Mouse (Mus musculus) splenic B cell, adult 2 months (primary cell): ENCODE data around the gene Col16a1.

ENCODE experiments used
- DNase-seq: peaks from one replicate; pipeline ENCODE4 v3.0.0-alpha.2; 2011; ENCODE audit warnings: low read depth, low spot score
- H3K27me3 ChIP-seq: 2 replicates; pipeline ENCODE4 v1.6.1; 2012; ENCODE audit warnings: mild to moderate bottlenecking, low read length, moderate library complexity, mixed read lengths; ENCODE audit not compliant: control insufficient read depth, poor library complexity, insufficient read depth, severe bottlenecking
- H3K36me3 ChIP-seq: 2 replicates; pipeline ENCODE4 v1.6.1; 2012; ENCODE audit warnings: mild to moderate bottlenecking, low read length, moderate library complexity, mixed read lengths; ENCODE audit not compliant: control insufficient read depth, poor library complexity, insufficient read depth, severe bottlenecking

Gene Col16a1

DNA sequence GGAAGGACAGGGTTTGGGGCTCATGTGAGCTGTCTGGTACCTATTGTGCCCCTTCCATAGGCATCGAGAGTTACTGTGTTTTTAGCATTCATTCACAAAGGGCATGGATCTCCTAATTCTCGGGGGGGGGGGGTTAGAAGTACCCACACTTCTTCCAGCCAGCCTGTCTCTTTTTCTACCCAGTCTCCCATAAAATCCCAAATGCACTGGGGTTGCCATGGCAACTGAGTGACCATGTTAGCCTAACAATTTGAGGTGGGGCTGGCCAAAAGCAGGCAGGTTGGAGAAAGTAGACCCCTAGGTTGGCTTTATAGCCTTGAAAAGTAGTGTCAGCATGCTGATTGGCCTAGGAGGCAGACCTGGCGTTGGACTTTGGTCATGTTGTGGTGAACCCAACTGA is 8.8 kb downstream of the Col16a1 start:
- no peaks in the 10 kb centered on the region for H3K36me3 ChIP-seq
- H3K27me3 ChIP-seq: no peaks in the 10 kb centered on the region
- no peak for DNase-seq

DNA sequence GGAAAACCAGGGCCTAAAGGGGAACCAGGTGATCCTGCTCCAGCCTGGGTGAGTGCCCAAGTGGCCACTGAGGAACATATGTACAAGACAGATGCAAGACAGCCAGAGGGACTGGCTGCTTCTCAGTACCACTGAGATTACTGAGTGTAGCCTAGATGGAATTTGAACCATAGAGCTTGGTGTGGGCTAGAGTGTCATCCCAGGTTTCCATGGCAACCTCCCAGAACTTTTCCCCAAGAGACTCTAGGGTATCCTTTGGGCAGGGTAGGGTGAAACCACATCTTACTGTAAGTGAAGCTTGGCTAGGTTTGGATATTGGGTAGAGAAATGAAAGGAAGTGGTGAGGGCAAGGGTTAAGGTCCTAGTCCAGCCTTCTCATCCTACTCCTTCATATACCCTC is 13.3 kb downstream of the Col16a1 start:
- Histone ChIP-seq H3K36me3 (no peaks in the 10 kb centered on the region), H3K27me3 (no peaks in the 10 kb centered on the region)
- no peak for DNase-seq

DNA sequence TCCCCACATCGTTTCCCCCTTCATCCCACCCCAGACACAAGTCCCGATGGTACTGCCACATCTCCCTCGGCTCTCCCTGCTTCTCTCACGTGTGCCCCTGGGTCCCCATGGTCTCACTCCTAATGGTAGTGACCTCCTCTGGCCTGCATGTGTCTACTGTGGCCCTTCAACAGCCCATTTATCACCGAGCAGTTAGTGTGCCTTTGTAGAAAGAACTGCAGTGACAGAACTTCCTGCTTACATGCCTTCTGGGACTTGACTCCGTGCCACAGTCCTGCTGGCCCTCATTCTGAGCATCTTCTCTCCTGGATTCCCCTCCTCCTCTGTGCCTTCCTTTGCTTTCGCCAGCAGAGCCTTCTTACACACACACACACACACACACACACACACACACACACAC is 15.6 kb downstream of the Col16a1 start:
- Histone ChIP-seq H3K27me3 (no peaks in the 10 kb centered on the region), H3K36me3 (no peaks in the 10 kb centered on the region)
- DNase-seq: no peak

GRCm38 (mm10) chr4:130066816-130067215 is 19.2 kb downstream of the Col16a1 start:
- Histone ChIP-seq H3K36me3 (no peaks in the 10 kb centered on the region), H3K27me3 (no peaks in the 10 kb centered on the region)
- no peak for DNase-seq

GRCm38 (mm10) chr4:130070523-130070922 is 22.9 kb downstream of the Col16a1 start:
- no peak for DNase-seq
- Histone ChIP-seq H3K27me3 (no peaks in the 10 kb centered on the region), H3K36me3 (no peaks in the 10 kb centered on the region)

GRCm38 (mm10) chr4:130071758-130072157 is 24.1 kb downstream of the Col16a1 start:
- DNase-seq: no peak
- Histone ChIP-seq H3K36me3 (no peaks in the 10 kb centered on the region), H3K27me3 (no peaks in the 10 kb centered on the region)

GRCm38 (mm10) chr4:130073367-130073766 is 25.7 kb downstream of the Col16a1 start:
- DNase-seq: no peak
- H3K27me3 ChIP-seq: no peaks in the 10 kb centered on the region
- no peaks in the 10 kb centered on the region for H3K36me3 ChIP-seq

GRCm38 (mm10) chr4:130074761-130075515 is 27.3 kb downstream of the Col16a1 start:
- H3K27me3 ChIP-seq: no peaks in the 10 kb centered on the region
- DNase-seq: no peak
- no peaks in the 10 kb centered on the region for H3K36me3 ChIP-seq

GRCm38 (mm10) chr4:130076856-130077255 is 29.2 kb downstream of the Col16a1 start:
- no peak for DNase-seq
- no peaks in the 10 kb centered on the region for H3K36me3 ChIP-seq

GRCm38 (mm10) chr4:130078816-130079485 is 31.3 kb downstream of the Col16a1 start:
- no peak for DNase-seq
- Histone ChIP-seq H3K27me3 (no peaks in the 10 kb centered on the region), H3K36me3 (no peaks in the 10 kb centered on the region)

More at GRCm38 (mm10) chr4:130076856-130077255, 29.2 kb downstream of the Col16a1 start:
- H3K27me3 ChIP-seq: no peaks in the 10 kb centered on the region

DNA sequence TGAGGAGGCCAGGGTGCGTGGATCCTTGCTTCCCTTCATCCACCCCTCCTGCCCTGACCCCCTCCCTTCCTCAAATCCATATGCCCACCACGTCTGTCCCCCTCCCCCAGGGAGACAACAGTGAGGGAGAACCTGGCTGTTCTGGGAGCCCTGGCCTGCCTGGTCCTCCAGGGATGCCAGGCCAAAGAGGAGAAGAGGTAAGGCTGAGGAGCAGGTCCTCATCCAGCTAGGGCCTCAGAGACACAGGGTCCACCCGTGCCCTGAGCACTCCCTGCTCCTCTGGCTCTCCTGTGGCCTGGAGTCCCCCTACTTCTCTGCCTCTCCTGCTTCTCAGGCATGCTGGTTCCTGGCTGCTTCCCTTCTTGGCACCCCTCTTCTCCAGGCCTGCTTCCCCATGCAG is 31.9 kb downstream of the Col16a1 start:
- no peaks in the 10 kb centered on the region for H3K27me3 ChIP-seq
- DNase-seq: no peak
- H3K36me3 ChIP-seq: no peaks in the 10 kb centered on the region

- Histone ChIP-seq H3K27me3 (no peaks in the 10 kb centered on the region), H3K36me3 (no peaks in the 10 kb centered on the region)
- no peak for DNase-seq
These were observed 33.9 kb downstream of the Col16a1 start for GRCm38 (mm10) chr4:130081345-130082190.

- DNase-seq: no peak
- no peaks in the 10 kb centered on the region for H3K27me3 ChIP-seq
- no peaks in the 10 kb centered on the region for H3K36me3 ChIP-seq
These were observed 34.6 kb downstream of the Col16a1 start for GRCm38 (mm10) chr4:130082211-130082610.

- H3K27me3 ChIP-seq: no peaks in the 10 kb centered on the region
- no peaks in the 10 kb centered on the region for H3K36me3 ChIP-seq
- DNase-seq: no peak
These were observed 36.8 kb downstream of the Col16a1 start for GRCm38 (mm10) chr4:130084331-130084945.
